In genomic region chr6:51709340-51710067, GRCm38 (mm10) we compare ENCODE assay signal across 8 mouse cellular contexts.
DNase-seq lines count a peak whose midpoint lies in the region; ATAC-seq and TF ChIP-seq lines count a peak whose summit lies in the region.

No protein-coding gene starts in this region.

- WGBS in liver, postnatal 0 days (ENCODE audit: insufficient replicate concordance): 58% methylated on average over 11 of the region's 11 CpGs
- 57% methylated on average over 11 of the region's 11 CpGs for WGBS in liver, embryonic 11.5 days
- 19% methylated on average over 11 of the region's 11 CpGs for WGBS in kidney, embryonic 14.5 days

- no peaks in the 10 kb centered on the region for H3K27me3 ChIP-seq in liver, postnatal 0 days (ENCODE audit: insufficient read depth, low read length)
- H3K27me3 ChIP-seq in liver, embryonic 11.5 days (replicated peaks; ENCODE audit: control insufficient read depth, insufficient read depth, low read length): no peaks in the 10 kb centered on the region; the same call in 1 of the 2 replicates
- H3K27me3 ChIP-seq in kidney, embryonic 14.5 days (ENCODE audit: control insufficient read depth, insufficient read depth, low read length): no peaks in the 10 kb centered on the region
- H3K27me3 ChIP-seq in myocyte (ENCODE audit: control insufficient read depth, insufficient read depth, insufficient read length): no peaks in the 10 kb centered on the region

- H3K4me3 ChIP-seq in liver, postnatal 0 days (ENCODE audit: low read depth, low read length): no peak overlapping the region
- no peak overlapping the region for H3K4me3 ChIP-seq in liver, embryonic 11.5 days (ENCODE audit: low read depth, low read length)
- no peak overlapping the region for H3K4me3 ChIP-seq in kidney, embryonic 14.5 days (ENCODE audit: low read length)
- no peak overlapping the region for H3K4me3 ChIP-seq in myocyte

- H3K4me2 ChIP-seq in liver, postnatal 0 days (ENCODE audit: low read depth, low read length): no peak overlapping the region
- no peak overlapping the region for H3K4me2 ChIP-seq in liver, embryonic 11.5 days
- H3K4me2 ChIP-seq in kidney, embryonic 14.5 days (replicated peaks; ENCODE audit: low read depth, low read length): no peak overlapping the region
- H3K4me2 ChIP-seq in myocyte (ENCODE audit: low read depth): peak overlapping the region; percentile 31

- no peak for ATAC-seq in liver, postnatal 0 days
- ATAC-seq in liver, embryonic 11.5 days (replicated peaks; ENCODE audit: low FRiP score): no peak
- ATAC-seq in kidney, embryonic 14.5 days (ENCODE audit: low FRiP score, low TSS enrichment): 0 out of 2 replicates have a peak, but pooled peaks have one; percentile 12

- TF ChIP-seq CTCF in liver, postnatal 0 days (IDR thresholded peaks at IDR 0.05; ENCODE audit: low read depth): no peak

- no peaks in the 10 kb centered on the region for H3K79me2 ChIP-seq in myocyte (ENCODE audit: control insufficient read depth, insufficient read depth)

- no peak overlapping the region for H3ac ChIP-seq in myocyte (ENCODE audit: control insufficient read depth, insufficient read length)

- H3K36me3 ChIP-seq in liver, postnatal 0 days (replicated peaks; ENCODE audit: insufficient read depth, low read length): no peaks in the 10 kb centered on the region
- no peaks in the 10 kb centered on the region for H3K36me3 ChIP-seq in liver, embryonic 11.5 days (ENCODE audit: control insufficient read depth, insufficient read depth, low read length)
- no peaks in the 10 kb centered on the region for H3K36me3 ChIP-seq in kidney, embryonic 14.5 days (ENCODE audit: control insufficient read depth, insufficient read depth, low read length)
- no peaks in the 10 kb centered on the region for H3K36me3 ChIP-seq in myocyte (ENCODE audit: control insufficient read depth, insufficient read depth)

- peak; percentile 37 for DNase-seq in liver, postnatal 0 days
- DNase-seq in liver, embryonic 11.5 days (ENCODE audit: low spot score): no peak
- peak; percentile 61 to 73 for DNase-seq in adrenal gland, postnatal 36 days
- DNase-seq in right cerebral cortex, postnatal 25 days: no peak
- no peak for DNase-seq in gastrocnemius, postnatal 25 days
- no peak for DNase-seq in ovary, postnatal 14 days (ENCODE audit: low spot score)

- no peak for TF ChIP-seq POLR2A in myocyte (IDR thresholded peaks at IDR 0.05; ENCODE audit: insufficient read length, low read depth)

- H3K27ac ChIP-seq in liver, postnatal 0 days (ENCODE audit: low read depth): no peak overlapping the region
- no peak overlapping the region for H3K27ac ChIP-seq in liver, embryonic 11.5 days (ENCODE audit: low read depth, low read length)
- H3K27ac ChIP-seq in kidney, embryonic 14.5 days (ENCODE audit: low read depth, low read length): no peak overlapping the region

- H3K9me3 ChIP-seq in liver, postnatal 0 days (ENCODE audit: low read length): no peaks in the 10 kb centered on the region
- H3K9me3 ChIP-seq in liver, embryonic 11.5 days (ENCODE audit: control insufficient read depth, low read length): no peaks in the 10 kb centered on the region
- H3K9me3 ChIP-seq in kidney, embryonic 14.5 days (ENCODE audit: control insufficient read depth, low read length): no peaks in the 10 kb centered on the region

- H3K9ac ChIP-seq in liver, postnatal 0 days (replicated peaks): no peak overlapping the region
- H3K9ac ChIP-seq in liver, embryonic 11.5 days (ENCODE audit: low read depth, low read length): no peak overlapping the region
- no peak overlapping the region for H3K9ac ChIP-seq in kidney, embryonic 14.5 days (ENCODE audit: low read depth, low read length)

- no peak for TF ChIP-seq EP300 in liver, postnatal 0 days (IDR thresholded peaks at IDR 0.05; ENCODE audit: low read depth)

- H3K4me1 ChIP-seq in liver, postnatal 0 days (ENCODE audit: insufficient read depth): 0 out of 2 replicates have a peak, but pooled peaks cover 2% of the 10 kb centered on the region
- H3K4me1 ChIP-seq in liver, embryonic 11.5 days (replicated peaks; ENCODE audit: control insufficient read depth, insufficient read depth, low read length): 0 out of 2 replicates have a peak, but pooled peaks cover 3% of the 10 kb centered on the region
- H3K4me1 ChIP-seq in kidney, embryonic 14.5 days (ENCODE audit: control insufficient read depth, insufficient read depth, low read length): peaks cover 34% of the 10 kb centered on the region

TF ChIP-seq in myocyte, 11 proteins besides CTCF, POLR2A, EP300 and RAD21:
- TF ChIP-seq REST (IDR thresholded peaks at IDR 0.05; ENCODE audit: insufficient read depth, insufficient read length) (no peak), MYOG (IDR thresholded peaks at IDR 0.05; ENCODE audit: control insufficient read depth in 1 of 3, insufficient read depth in 1 of 3, insufficient read length in 2 of 3, low read depth in 2 of 3) (no peak), TCF12 (IDR thresholded peaks at IDR 0.05; ENCODE audit: insufficient read depth, poor library complexity, severe bottlenecking) (no peak), USF1 (IDR thresholded peaks at IDR 0.05; ENCODE audit: low read depth) (no peak), CEBPB (IDR thresholded peaks at IDR 0.05; ENCODE audit: insufficient read depth, poor library complexity, severe bottlenecking) (no peak), POLR2AphosphoS2 (IDR thresholded peaks at IDR 0.05; ENCODE audit: insufficient read length, low read depth) (no peak), SRF (IDR thresholded peaks at IDR 0.05; ENCODE audit: control insufficient read depth, insufficient read length, low read depth) (no peak), TCF3 (IDR thresholded peaks at IDR 0.05; ENCODE audit: insufficient read length, low read depth) (no peak), MAX (IDR thresholded peaks at IDR 0.05; ENCODE audit: low read depth) (no peak)

Comparison
In these comparisons a context has a peak if more than half of its experiments do, and no peak if none do; other contexts are left out.
1. DNase-seq: peak in liver, postnatal 0 days (single experiment) and adrenal gland, postnatal 36 days (2 of 2); none in liver, embryonic 11.5 days (single experiment), right cerebral cortex, postnatal 25 days (single experiment), gastrocnemius, postnatal 25 days (single experiment) and ovary, postnatal 14 days (single experiment).